Mouse (Mus musculus) embryonic fibroblast, embryonic 13.5 days (primary cell): ENCODE measurements around the gene Cuedc1. TPM values are rescaled to one million over a fixed set of nuclear protein-coding genes. Genes with fewer than 3 reads are reported as not detected.

Source experiments
- H3K27ac ChIP-seq: 2 replicates; pipeline ENCODE4 v1.5.1; 2012; ENCODE audit warnings: low read length, control low read depth, inconsistent platforms; ENCODE audit not compliant: insufficient read depth
- H3K4me1 ChIP-seq: 2 replicates; pipeline ENCODE4 v1.6.1; 2011; ENCODE audit warnings: low read length; ENCODE audit not compliant: control insufficient read depth, insufficient read depth
- H3K4me3 ChIP-seq: 2 replicates; pipeline ENCODE4 v1.5.1; 2011; ENCODE audit warnings: mild to moderate bottlenecking, control low read depth, low read length; ENCODE audit not compliant: insufficient read depth
- CTCF ChIP-seq: IDR thresholded peaks from 2 replicates; pipeline ENCODE4 v1.5.1; 2011; ENCODE audit warnings: mild to moderate bottlenecking, control low read depth, low read length, moderate library complexity, borderline replicate concordance; ENCODE audit not compliant: insufficient read depth
- POLR2A ChIP-seq: IDR thresholded peaks from 2 replicates; pipeline ENCODE4 v1.6.1; 2011; ENCODE audit warnings: low read depth, mild to moderate bottlenecking, control low read depth, low read length, moderate library complexity
- polyA plus RNA-seq: library from polyadenylated mRNA; stranded (reverse); fragments of >200 nt; gene quantifications from 2 replicates; pipeline ENCODE4 v1.2.4, GENCODE M21; 2011; ENCODE audit warnings: low read depth; ENCODE audit not compliant: missing spikeins, insufficient read length

The Cuedc1 gene
- polyA plus RNA-seq, 1 experiment = 31.8 TPM

DNA sequence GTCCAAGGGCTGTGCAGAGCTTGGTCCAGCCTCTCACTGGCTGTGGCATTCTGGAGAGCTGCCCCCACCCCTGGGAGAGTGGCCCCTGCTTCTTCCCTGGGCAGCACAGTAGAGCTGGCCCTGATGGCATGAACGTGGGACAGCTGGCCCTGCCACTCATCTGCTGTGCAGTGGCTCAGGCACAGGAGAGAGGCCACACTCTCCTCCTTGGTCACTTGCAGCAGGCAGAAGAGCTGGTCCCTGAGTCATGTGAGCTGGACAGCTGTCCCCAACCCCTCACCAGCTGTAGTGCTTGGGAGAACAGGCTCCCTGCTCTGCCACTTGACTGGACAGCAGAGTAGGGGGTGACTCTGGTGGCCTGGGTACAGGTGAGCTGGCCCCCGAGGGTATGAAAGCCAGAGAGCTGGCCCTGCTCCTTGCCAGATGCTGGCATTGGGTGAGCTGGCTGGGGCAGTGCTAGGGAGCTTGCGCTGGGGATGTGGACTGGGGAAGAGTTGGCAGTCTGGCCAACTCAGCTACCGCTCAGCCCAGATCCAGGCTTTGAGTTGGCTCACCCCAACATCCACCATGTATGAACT lies 133.4 kb downstream of the Cuedc1 start:
- no peak for TF ChIP-seq CTCF
- no peak for TF ChIP-seq POLR2A
- Histone ChIP-seq H3K27ac (no peak overlapping the region), H3K4me1 (peaks cover 13% of the 10 kb centered on the region), H3K4me3 (no peak overlapping the region)

- H3K27ac ChIP-seq = peak overlapping the region; percentile 35
- H3K4me3 ChIP-seq = no peak overlapping the region
- peaks cover 18% of the 10 kb centered on the region for H3K4me1 ChIP-seq
- TF ChIP-seq CTCF (no peak), POLR2A (no peak)
Observed at GRCm38 (mm10) chr11:88233528-88234427, 135.9 kb downstream of the Cuedc1 start.

GRCm38 (mm10) chr11:88234789-88235188 lies 136.9 kb downstream of the Cuedc1 start:
- H3K27ac ChIP-seq = peak overlapping the region; percentile 27; the same call in 1 of the 2 replicates
- H3K4me3 ChIP-seq = no peak overlapping the region
- no peak for TF ChIP-seq CTCF
- TF ChIP-seq POLR2A = no peak
- H3K4me1 ChIP-seq = peaks cover 18% of the 10 kb centered on the region

DNA sequence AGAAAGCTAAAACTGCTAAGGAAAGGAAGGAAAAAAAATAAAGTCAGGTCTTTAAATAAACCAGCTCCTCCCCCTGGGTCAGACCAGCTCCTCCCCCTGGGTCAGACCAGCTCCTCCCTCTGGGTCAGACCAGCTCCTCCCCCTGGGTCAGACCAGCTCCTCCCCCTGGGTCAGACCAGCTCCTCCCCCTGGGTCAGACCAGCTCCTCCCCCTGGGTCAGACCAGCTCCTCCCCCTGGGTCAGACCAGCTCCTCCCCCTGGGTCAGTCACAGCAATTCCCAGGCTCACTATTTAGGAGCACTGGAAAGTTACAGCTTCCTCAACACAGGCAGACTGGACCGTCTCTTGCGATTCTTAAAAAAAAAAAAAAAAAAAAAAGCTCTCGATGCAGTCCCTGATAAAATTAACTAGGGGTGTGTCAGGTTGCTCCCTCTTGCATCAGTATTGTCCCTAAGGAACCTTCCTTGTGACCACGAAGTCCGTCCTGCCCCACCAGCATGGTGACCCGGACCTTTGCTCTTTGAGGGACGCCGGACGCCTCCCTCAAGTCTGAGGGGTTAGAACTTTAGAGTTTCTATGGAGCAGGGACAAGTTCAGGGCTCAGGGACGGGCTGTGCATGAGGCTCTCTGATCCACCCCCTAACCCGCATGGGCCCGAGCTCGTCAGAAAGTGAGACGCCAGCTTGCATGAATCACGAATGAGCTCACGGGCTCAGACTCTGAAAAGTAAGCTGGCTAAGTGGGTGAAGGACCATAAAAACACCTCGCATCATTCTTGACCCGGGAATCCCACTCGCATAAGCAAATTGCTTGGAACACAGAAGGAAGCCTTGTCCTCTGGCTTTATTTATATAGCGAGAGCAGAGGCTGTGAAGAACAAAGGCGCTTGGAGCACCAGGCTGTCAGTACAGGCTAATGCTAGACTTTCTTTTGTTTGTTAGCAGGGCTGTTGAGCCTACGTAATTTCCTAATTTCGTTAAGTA lies 137.7 kb downstream of the Cuedc1 start:
- no peak overlapping the region for H3K4me3 ChIP-seq
- TF ChIP-seq CTCF (no peak), POLR2A (peak; percentile 24; the same call in 1 of the 2 replicates)
- peak overlapping the region; percentile 95 for H3K27ac ChIP-seq
- peaks cover 18% of the 10 kb centered on the region for H3K4me1 ChIP-seq

DNA sequence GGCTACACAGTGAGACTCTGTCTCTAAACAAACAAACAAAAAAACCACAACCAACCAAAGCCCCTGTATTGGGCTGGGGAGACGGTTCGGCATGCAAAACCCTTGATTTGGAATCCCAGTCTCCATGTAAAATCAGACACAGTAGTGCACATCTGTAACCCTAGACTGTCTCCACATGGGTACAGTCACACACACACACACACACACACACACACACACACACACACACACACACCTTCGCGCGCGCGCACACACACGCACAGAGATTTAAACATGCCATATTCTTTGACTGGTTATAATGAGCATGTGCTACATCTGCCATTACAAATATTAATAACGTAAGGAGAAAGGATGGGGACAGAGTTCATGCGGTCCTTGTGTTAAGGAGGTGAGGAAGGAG lies 142.4 kb downstream of the Cuedc1 start:
- Histone ChIP-seq H3K27ac (no peak overlapping the region), H3K4me3 (no peak overlapping the region), H3K4me1 (peaks cover 10% of the 10 kb centered on the region)
- no peak for TF ChIP-seq CTCF
- TF ChIP-seq POLR2A = no peak

- no peak for TF ChIP-seq POLR2A
- TF ChIP-seq CTCF = no peak
- Histone ChIP-seq H3K27ac (no peak overlapping the region), H3K4me3 (no peak overlapping the region), H3K4me1 (peaks cover 9% of the 10 kb centered on the region)
Observed at GRCm38 (mm10) chr11:88240736-88241353, 143.0 kb downstream of the Cuedc1 start.

DNA sequence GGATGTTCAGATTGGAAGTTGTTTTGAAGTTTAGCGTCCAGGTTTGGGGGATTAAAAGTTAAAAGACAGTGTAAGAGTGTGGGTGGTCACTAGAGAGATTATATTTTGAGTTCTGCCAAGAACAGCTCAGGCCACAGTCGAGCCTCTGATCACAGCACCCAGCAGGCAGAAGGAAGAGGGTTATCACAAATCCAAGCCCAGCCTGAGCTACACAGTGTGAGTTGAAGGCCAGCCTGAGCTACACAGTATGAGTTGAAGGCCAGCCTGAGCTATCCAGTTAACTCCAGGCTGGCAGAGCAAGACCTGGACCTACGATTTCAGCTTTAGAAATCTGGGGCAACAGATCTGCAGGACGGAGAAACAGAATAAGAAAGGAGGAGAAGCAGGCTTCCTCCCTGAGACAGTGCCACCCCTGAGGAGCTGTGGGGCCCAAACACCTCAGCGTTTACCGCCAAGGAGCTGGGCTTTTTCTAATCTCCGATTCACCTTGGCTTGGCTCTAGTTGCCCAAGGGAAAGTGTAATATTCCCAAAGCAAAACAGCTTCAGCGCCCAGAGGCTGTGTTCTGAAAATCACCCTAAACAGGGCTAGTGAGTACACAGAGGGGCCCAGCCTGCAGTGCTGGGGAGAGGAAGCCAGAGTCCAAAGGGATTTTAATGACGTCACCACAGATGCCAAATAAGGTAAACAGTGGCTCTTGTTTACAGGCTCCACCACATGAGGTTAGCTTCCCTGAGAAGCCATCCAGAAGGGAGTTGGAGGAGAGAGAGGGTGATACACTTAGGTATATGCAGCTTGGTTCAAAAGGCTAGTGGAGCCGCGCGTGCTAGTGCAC lies 143.8 kb downstream of the Cuedc1 start:
- Histone ChIP-seq H3K27ac (no peak overlapping the region), H3K4me3 (no peak overlapping the region), H3K4me1 (peaks cover 2% of the 10 kb centered on the region; the same call in 1 of the 2 replicates)
- TF ChIP-seq POLR2A (no peak), CTCF (no peak)

Other genes with a start within 250 kb of the Cuedc1 start
- 4.3 and 7.4 TPM in 2 replicates for gene Mks1, start 244.8 kb upstream of the Cuedc1 start, polyA plus RNA-seq
- not detected in 2 replicates for gene Epx, start 222.5 kb upstream of the Cuedc1 start, polyA plus RNA-seq
- gene Olfr462, start 205.8 kb upstream of the Cuedc1 start, polyA plus RNA-seq = not detected in 2 replicates
- not detected in 2 replicates for gene Olfr463, start 200.7 kb upstream of the Cuedc1 start, polyA plus RNA-seq
- not detected in 2 replicates for gene Olfr464, start 177.1 kb upstream of the Cuedc1 start, polyA plus RNA-seq
- 113 and 117 TPM in 2 replicates for gene Dynll2, start 110.5 kb upstream of the Cuedc1 start, polyA plus RNA-seq
- 291 and 361 TPM in 2 replicates for gene Srsf1, start 50.7 kb upstream of the Cuedc1 start, polyA plus RNA-seq
- 44.6 and 46.1 TPM in 2 replicates for gene Vezf1, start 29.8 kb upstream of the Cuedc1 start, polyA plus RNA-seq
- 71.7 and 98.7 TPM in 2 replicates for gene Mrps23, start 106.3 kb downstream of the Cuedc1 start, polyA plus RNA-seq
- gene Ccdc182, start 196.0 kb downstream of the Cuedc1 start, polyA plus RNA-seq = not detected in 2 replicates